Mouse (Mus musculus) layer of hippocampus, adult 6 months (tissue): Measurements from ENCODE around the gene Cog6. TPM values are rescaled to one million over a fixed set of nuclear protein-coding genes. Genes with fewer than 3 reads are reported as not detected.

Experiments
- long read RNA-seq, 2 experiments: library from polyadenylated mRNA; unstranded; transcript quantifications; one replicate each; pipeline ENCODE4 v2.0.0; 2019 to 2020
- polyA plus RNA-seq: library from polyadenylated mRNA; unstranded; fragments of <200 nt; fragmentation: Nextera tagmentation; gene quantifications from 2 replicates; pipeline ENCODE4 v1.2.3, GENCODE M21; 2021

The Cog6 gene
- polyA plus RNA-seq, result 25.7 and 27.2 TPM in 2 replicates
- long read RNA-seq, experiment 1, transcript Cog6-201 (19 exons, 3,182 nt), result major isoform, 47 of 59 reads
- long read RNA-seq, experiment 1, partial matches to known transcripts, result 3 of 59 reads
- long read RNA-seq, experiment 1, other reads (novel, unspliced or antisense), result 3 of 59 reads
- long read RNA-seq, experiment 2, transcript Cog6-201 (19 exons, 3,182 nt), result major isoform, 307 of 334 reads
- long read RNA-seq, experiment 2, partial matches to known transcripts, result 4 of 334 reads
- long read RNA-seq, experiment 2, other reads (novel, unspliced or antisense), result 20 of 334 reads

GRCm38 (mm10) chr3:53016436-53017340 is at the start of gene Cog6:
TSS of gene Cog6 (minus strand) at chr3:53017237.

GRCm38 (mm10) chr3:53041411-53042239 is 24.6 kb upstream of the Cog6 start, which contains the start of gene Lhfp:
TSS of gene Lhfp (plus strand) at chr3:53041528.

Other genes starting within 250 kb of the Cog6 start
- gene Lhfp, start 24.3 kb upstream of the Cog6 start, polyA plus RNA-seq, result 23.3 and 23.6 TPM in 2 replicates